Mouse (Mus musculus) G1E (cell line): ENCODE measurements around the gene Cox6b2.

Experiments used
- CTCF ChIP-seq: IDR thresholded peaks from 2 replicates; pipeline ENCODE4 v1.5.1; 2012; ENCODE audit warnings: low read depth, low read length, inconsistent platforms, mixed read lengths
- GATA1 ChIP-seq: IDR thresholded peaks from 2 replicates; pipeline ENCODE4 v1.6.1; 2012; ENCODE audit warnings: borderline replicate concordance, low read length, inconsistent platforms, mixed read lengths

DNA sequence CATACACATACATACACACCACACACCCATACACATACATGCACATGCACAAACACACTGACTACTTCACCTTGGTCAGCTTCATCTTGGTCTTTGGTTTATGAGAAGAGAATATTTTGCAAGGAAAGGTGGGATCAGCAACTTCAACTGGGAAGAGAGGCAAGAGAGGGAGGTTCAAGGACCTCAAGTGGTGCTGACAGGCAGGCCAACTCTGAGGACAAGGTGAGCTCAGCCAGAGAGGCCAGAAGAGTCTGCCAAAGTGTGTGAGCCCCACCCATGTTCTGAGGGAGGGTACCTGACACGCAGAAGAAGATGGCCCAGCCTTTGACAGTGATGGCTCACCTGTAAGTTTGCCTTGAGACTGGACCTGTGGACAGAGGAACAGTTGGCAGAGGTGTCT is 6.8 kb upstream of the Cox6b2 start:
- no peak for TF ChIP-seq CTCF
- TF ChIP-seq GATA1, result no peak
